Mouse (Mus musculus): Measurements from ENCODE around the gene Fkbp4. TPM values are rescaled to one million over a fixed set of nuclear protein-coding genes. Genes with fewer than 3 reads are reported as not detected.

The Fkbp4 gene
- polyA plus RNA-seq, 1 experiment = 185 TPM

DNA sequence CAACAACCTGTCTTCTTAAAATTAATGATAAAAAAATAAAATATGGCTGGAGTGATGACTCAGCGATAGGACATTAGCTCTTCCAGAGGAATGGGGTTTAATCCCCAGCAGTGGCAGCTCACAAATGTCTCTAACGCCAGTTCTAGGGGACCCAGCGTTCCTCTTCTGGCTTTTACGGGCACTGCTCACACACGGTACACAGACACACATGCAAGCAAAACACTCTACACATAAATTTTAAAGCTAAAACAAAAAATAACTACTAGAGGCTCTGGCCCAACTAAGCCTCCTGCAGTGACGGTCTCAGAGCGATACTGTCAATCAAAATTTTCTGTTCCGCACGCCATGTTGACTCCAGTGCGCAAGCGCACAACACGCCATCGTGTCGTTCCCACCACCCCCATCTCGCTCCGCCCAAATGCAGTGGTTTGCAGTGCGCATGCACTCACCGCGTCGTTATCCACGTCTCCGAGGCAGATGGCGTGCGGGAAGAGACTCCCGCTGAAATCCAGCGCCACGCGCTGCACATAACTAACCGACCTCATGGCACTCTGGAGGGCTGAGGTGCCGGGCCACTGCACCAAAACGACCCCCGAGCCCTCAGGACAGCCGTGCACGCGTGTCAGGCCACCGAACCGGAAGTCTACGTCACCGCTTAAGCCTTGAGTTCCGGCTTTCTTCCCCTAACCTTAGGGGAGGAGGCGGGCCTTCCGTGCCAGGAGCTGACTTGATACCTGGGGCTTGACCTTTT lies 14.0 kb downstream of the Fkbp4 start, which contains the start of gene Itfg2:
Itfg2 (minus strand) TSS at position 663 of the 751 bp plus-strand sequence.
- peaks cover 30% of the 10 kb centered on the region for H3K4me1 ChIP-seq
- peak within 1 kb of the TSS; percentile 98 for H3K4me3 ChIP-seq (replicated peaks)
- H3K36me3 ChIP-seq (replicated peaks; ENCODE audit: low read length) = peaks cover 25% of the 10 kb centered on the region
- H3K27me3 ChIP-seq (replicated peaks) = no peaks in the 10 kb centered on the region
- no peaks in the 10 kb centered on the region for H3K9me3 ChIP-seq
- TF ChIP-seq GATA1 (IDR thresholded peaks at IDR 0.05; ENCODE audit: borderline replicate concordance, low read length) = no peak
- TF ChIP-seq FLI1 (IDR thresholded peaks at IDR 0.05; ENCODE audit: low read length) = 0 out of 2 replicates have a peak, but pooled peaks have one; percentile 35

DNA sequence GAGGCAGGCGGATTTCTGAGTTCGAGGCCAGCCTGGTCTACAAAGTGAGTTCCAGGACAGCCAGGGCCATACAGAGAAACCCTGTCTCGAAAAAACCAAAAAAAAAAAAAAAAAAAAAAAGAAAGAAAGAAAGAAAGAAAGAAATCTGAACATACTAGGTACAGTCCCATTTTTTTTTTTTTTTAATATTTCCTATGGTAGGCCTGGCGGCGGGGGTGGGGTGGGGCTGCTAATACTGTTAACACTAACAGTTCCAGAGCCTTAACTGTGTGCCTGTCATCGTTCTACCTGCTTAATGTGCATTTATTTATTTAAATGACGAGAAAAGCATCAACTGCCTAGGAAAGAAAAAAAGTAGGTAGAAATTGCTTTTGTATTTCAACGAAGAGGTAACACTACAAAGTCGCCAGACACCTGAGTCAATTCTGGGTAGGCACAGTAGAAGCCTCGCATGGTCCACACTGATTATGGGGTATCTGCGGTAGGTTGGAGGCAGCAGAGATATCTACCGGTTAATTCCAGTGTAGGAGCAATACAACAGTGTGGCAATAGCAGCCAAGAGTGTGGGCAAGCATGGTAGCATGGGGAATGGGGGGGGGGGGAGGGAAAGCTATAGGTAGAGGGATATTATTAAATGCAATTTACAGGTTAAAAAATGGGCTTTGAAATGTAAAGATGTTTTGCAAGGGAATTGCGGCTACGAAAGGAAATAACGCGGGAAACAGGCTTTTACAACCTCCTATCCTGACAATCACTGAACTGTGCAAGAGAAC lies 14.8 kb downstream of the Fkbp4 start:
- Histone ChIP-seq H3K27me3 (replicated peaks) (no peaks in the 10 kb centered on the region), H3K4me3 (replicated peaks) (peak overlapping the region; percentile 98), H3K36me3 (replicated peaks; ENCODE audit: low read length) (peaks cover 18% of the 10 kb centered on the region), H3K9me3 (no peaks in the 10 kb centered on the region), H3K4me1 (peaks cover 30% of the 10 kb centered on the region)
- TF ChIP-seq GATA1 (IDR thresholded peaks at IDR 0.05; ENCODE audit: borderline replicate concordance, low read length) (no peak), FLI1 (IDR thresholded peaks at IDR 0.05; ENCODE audit: low read length) (no peak)

DNA sequence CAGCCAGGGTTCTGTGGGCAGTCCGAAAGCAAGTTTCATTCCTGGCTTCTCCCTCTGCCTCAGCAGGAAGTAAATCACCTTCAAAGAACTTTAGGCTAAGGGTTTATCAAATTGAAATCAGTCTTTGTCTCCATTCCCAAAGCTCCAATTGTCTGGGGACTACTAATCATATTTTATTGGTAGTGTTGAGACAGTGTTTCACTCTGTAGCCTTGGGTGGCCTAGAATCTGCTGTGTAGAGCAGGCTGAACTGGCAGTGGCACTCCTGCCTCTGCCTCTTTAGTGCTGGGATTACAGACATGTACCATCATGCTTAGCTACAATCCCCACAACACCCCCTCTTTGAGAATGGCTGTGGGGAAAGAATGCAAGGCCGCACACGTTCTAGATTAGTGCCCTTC lies 17.0 kb downstream of the Fkbp4 start:
- Histone ChIP-seq H3K36me3 (replicated peaks; ENCODE audit: low read length) (no peaks in the 10 kb centered on the region), H3K4me3 (replicated peaks) (peak overlapping the region; percentile 75), H3K4me1 (peaks cover 36% of the 10 kb centered on the region), H3K9me3 (no peaks in the 10 kb centered on the region), H3K27me3 (replicated peaks) (no peaks in the 10 kb centered on the region)
- TF ChIP-seq FLI1 (IDR thresholded peaks at IDR 0.05; ENCODE audit: low read length) (no peak), GATA1 (IDR thresholded peaks at IDR 0.05; ENCODE audit: borderline replicate concordance, low read length) (no peak)

DNA sequence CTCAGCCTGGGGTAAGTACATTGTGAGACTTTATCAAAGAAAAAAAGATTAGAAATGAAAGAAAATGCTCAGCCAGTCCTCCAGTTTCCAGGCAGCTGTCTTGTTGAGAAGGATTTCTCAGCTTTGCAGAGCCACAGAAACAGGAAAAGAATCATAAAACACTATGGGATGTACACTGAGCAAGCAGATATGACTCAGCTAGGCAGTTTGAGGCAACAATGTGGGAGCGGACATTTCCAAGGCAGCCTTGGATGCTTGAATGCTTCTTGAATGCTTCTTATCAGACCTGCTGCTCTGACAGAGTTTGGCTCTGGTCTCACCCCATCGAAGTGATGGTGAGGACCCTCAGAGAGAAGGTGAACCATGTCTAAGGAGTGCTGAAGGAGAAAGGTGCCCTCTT lies 17.4 kb downstream of the Fkbp4 start:
- H3K9me3 ChIP-seq = no peaks in the 10 kb centered on the region
- TF ChIP-seq FLI1 (IDR thresholded peaks at IDR 0.05; ENCODE audit: low read length) = no peak
- no peak for TF ChIP-seq GATA1 (IDR thresholded peaks at IDR 0.05; ENCODE audit: borderline replicate concordance, low read length)
- H3K4me3 ChIP-seq (replicated peaks) = peak overlapping the region; percentile 75
- peaks cover 36% of the 10 kb centered on the region for H3K4me1 ChIP-seq
- H3K27me3 ChIP-seq (replicated peaks) = no peaks in the 10 kb centered on the region
- H3K36me3 ChIP-seq (replicated peaks; ENCODE audit: low read length) = peaks cover 2% of the 10 kb centered on the region

DNA sequence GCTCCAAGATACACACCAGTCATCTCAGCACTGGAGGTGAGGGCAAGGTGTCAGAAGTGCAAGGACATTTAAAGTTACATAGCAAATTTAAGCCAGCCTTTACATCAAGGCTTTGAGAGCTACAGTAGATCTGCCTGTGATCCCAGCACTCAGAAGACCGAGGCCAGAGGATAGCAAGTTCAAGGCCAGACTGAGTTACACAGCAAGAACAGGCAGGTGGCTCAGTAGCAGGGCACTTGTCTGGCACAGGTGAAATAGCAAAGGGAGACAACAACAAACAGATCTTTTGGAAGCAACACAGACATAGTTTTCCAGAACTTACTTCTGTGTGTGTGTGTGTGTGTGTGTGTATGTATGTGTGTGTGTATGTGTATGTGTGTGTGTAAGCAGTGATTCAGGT lies 20.4 kb downstream of the Fkbp4 start:
- H3K4me1 ChIP-seq = peaks cover 34% of the 10 kb centered on the region
- no peaks in the 10 kb centered on the region for H3K9me3 ChIP-seq
- no peak for TF ChIP-seq FLI1 (IDR thresholded peaks at IDR 0.05; ENCODE audit: low read length)
- no peak for TF ChIP-seq GATA1 (IDR thresholded peaks at IDR 0.05; ENCODE audit: borderline replicate concordance, low read length)
- H3K36me3 ChIP-seq (replicated peaks; ENCODE audit: low read length) = peaks cover 20% of the 10 kb centered on the region
- H3K4me3 ChIP-seq (replicated peaks) = no peak overlapping the region
- no peaks in the 10 kb centered on the region for H3K27me3 ChIP-seq (replicated peaks)

DNA sequence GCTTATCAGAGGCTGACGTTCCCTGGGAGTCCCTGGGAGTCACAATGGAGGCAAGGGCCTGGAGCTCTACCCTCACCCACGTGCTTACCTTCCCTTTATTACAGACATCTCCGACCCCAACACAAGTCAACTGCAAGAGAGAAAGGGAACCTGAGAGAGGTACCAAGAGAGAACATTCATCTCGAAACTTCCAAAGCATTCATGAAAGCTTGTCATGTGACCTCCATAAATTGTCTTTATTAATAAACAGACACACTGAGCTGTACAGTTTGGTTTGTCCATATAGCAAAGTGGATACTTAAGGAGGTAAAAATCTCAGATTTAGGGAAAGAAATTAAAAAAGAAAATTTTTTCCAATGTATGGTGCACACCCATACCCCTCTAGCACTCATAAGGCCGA lies 22.3 kb downstream of the Fkbp4 start:
- TF ChIP-seq FLI1 (IDR thresholded peaks at IDR 0.05; ENCODE audit: low read length) = no peak
- TF ChIP-seq GATA1 (IDR thresholded peaks at IDR 0.05; ENCODE audit: borderline replicate concordance, low read length) = no peak
- Histone ChIP-seq H3K9me3 (no peaks in the 10 kb centered on the region), H3K36me3 (replicated peaks; ENCODE audit: low read length) (peaks cover 39% of the 10 kb centered on the region), H3K4me3 (replicated peaks) (no peak overlapping the region), H3K4me1 (peaks cover 22% of the 10 kb centered on the region), H3K27me3 (replicated peaks) (no peaks in the 10 kb centered on the region)

DNA sequence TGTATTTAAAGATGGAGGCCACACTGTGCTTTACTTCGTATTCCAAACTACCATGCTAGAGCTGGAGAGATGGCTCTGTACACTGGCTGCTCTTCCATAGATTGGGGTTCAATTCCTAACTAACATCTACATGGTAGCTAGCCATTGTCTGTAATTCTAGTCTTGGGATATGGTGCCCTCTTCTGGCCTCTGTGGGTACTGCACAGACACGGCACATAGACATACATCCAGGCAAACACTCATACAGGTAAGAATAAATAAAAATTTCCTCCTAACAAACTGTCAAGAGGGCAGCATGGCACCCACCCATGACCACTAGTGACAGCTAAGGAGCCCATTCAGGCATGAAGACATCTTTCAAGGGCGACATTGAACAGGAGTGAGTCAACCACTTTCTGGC lies 27.4 kb downstream of the Fkbp4 start:
- TF ChIP-seq GATA1 (IDR thresholded peaks at IDR 0.05; ENCODE audit: borderline replicate concordance, low read length) = no peak
- TF ChIP-seq FLI1 (IDR thresholded peaks at IDR 0.05; ENCODE audit: low read length) = no peak
- no peak overlapping the region for H3K4me3 ChIP-seq (replicated peaks)
- H3K36me3 ChIP-seq (replicated peaks; ENCODE audit: low read length) = peaks cover 80% of the 10 kb centered on the region
- no peaks in the 10 kb centered on the region for H3K9me3 ChIP-seq
- no peaks in the 10 kb centered on the region for H3K27me3 ChIP-seq (replicated peaks)
- peaks cover 7% of the 10 kb centered on the region for H3K4me1 ChIP-seq

DNA sequence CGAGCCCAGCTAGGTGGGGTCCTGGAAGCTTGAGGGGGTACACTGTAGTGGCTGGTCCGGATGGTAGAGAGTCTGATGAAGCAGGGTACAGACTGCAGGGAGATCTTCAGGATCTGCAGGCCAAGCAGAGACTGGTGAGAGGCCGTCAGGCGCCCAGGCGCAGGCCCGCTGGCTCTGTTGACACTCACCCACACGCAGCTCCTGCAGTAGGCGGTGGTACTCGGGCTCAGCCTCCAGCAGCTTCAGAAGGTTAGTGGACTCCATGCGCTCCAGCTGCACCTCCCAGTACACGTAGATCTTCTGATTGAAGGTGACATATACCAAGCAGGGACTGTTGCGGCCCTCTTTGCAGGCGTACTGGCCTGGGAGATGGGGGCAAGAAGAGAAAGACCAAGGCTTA lies 28.2 kb downstream of the Fkbp4 start:
- H3K27me3 ChIP-seq (replicated peaks) = no peaks in the 10 kb centered on the region
- no peak for TF ChIP-seq GATA1 (IDR thresholded peaks at IDR 0.05; ENCODE audit: borderline replicate concordance, low read length)
- TF ChIP-seq FLI1 (IDR thresholded peaks at IDR 0.05; ENCODE audit: low read length) = no peak
- peaks cover 74% of the 10 kb centered on the region for H3K36me3 ChIP-seq (replicated peaks; ENCODE audit: low read length)
- H3K4me3 ChIP-seq (replicated peaks) = no peak overlapping the region
- H3K4me1 ChIP-seq = peaks cover 7% of the 10 kb centered on the region
- no peaks in the 10 kb centered on the region for H3K9me3 ChIP-seq

DNA sequence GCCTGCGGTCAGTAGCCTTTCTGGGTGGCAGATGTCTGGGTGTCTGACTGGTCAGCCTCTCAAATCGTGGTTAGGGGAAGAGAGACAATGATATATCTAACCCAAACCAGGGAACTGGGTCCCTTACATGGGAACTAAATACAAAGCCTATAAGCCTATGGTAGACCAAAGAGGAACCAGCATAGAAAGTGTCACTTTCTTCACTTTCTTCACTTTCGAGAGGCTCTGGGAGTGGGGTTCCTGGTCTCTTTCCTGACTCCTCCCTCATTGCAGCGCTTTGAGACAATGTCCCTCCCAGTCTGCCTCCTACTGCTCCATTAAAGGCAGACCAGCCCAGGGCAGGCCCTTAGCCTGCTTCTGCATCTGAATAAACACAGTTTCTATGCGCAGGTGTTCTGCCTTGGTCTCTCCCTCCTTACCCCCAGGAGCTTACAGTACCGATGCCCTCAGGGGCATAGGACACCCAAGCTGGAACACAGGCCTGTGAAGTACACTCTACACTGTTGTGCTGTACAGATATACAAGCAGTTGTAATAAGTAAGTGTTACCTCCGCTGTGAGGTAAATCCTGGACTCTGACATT lies 29.8 kb downstream of the Fkbp4 start:
- Histone ChIP-seq H3K9me3 (no peaks in the 10 kb centered on the region), H3K4me1 (no peaks in the 10 kb centered on the region; the same call in 1 of the 2 replicates), H3K4me3 (replicated peaks) (no peak overlapping the region), H3K27me3 (replicated peaks) (no peaks in the 10 kb centered on the region), H3K36me3 (replicated peaks; ENCODE audit: low read length) (peaks cover 66% of the 10 kb centered on the region)
- no peak for TF ChIP-seq GATA1 (IDR thresholded peaks at IDR 0.05; ENCODE audit: borderline replicate concordance, low read length)
- TF ChIP-seq FLI1 (IDR thresholded peaks at IDR 0.05; ENCODE audit: low read length) = no peak
